Mouse (Mus musculus) megakaryocyte, embryonic 14.5 days (primary cell): ENCODE results near the gene Keap1.

ENCODE experiments used
- FLI1 ChIP-seq: IDR thresholded peaks from 2 replicates; pipeline ENCODE4 v1.6.1; 2012; ENCODE audit warnings: low read length, inconsistent platforms, mixed read lengths
- GATA1 ChIP-seq: IDR thresholded peaks from 3 replicates; pipeline ENCODE4 v1.6.1; 2012; ENCODE audit warnings: mixed read lengths, low read length, inconsistent platforms, borderline replicate concordance

GRCm38 (mm10) chr9:21268305-21268704 is 29.1 kb upstream of the Keap1 start:
- TF ChIP-seq GATA1 (no peak), FLI1 (no peak)
